ENCODE assay signal across 14 mouse cellular contexts in genomic region chr5:131065174-131065573, GRCm38 (mm10).
A peak's percentile ranks its signal among the peaks of the same experiment; 100 is the strongest.
DNase-seq lines count a peak whose midpoint lies in the region; ATAC-seq and TF ChIP-seq lines count a peak whose summit lies in the region.
"Had no signal": no experiment of that assay in that cellular context is flagged by ENCODE, and none has a peak within 500 bp of the region (broad histone marks: within the 10 kb centered on the region; RNA-seq: fewer than 3 reads in every experiment).

No protein-coding gene starts in this region.

- WGBS in forebrain, postnatal 0 days = 80% methylated on average over 6 of the region's 6 CpGs
- WGBS in stomach, postnatal 0 days = 72% methylated on average over 6 of the region's 6 CpGs

- peak; percentile 41 to 46 for DNase-seq in frontal cortex, postnatal 36 days (ENCODE audit: low spot score in 2 of 2)
- no peak for DNase-seq in frontal cortex, postnatal 14 days (ENCODE audit: low spot score in 2 of 2)
- peak; percentile 69 to 74 for DNase-seq in cerebellum, postnatal 36 days
- peak; percentile 23 to 62 for DNase-seq in left cerebral cortex, adult 8-10 months (ENCODE audit: low spot score in 2 of 2)
- DNase-seq in forebrain, postnatal 0 days = no peak
- no peak for DNase-seq in stomach, postnatal 0 days (ENCODE audit: low spot score)
- DNase-seq in embryo, embryonic 10.5 days (ENCODE audit: low spot score) = no peak
- DNase-seq: heart, postnatal 4 days; liver, embryonic 13.5 days; thymus, postnatal 14 days had no signal

- H3K4me1 ChIP-seq in forebrain, postnatal 0 days (ENCODE audit: insufficient read depth) = no peaks in the 10 kb centered on the region
- H3K4me1 ChIP-seq in stomach, postnatal 0 days (replicated peaks; ENCODE audit: control insufficient read depth, insufficient read depth) = no peaks in the 10 kb centered on the region
- H3K4me1 ChIP-seq: liver, embryonic 13.5 days had no signal

- TF ChIP-seq EP300 in stomach, postnatal 0 days (optimal IDR thresholded peaks at IDR 0.05) = no peak

- no peak for TF ChIP-seq CTCF in forebrain, postnatal 0 days (IDR thresholded peaks at IDR 0.05; ENCODE audit: low read depth)
- no peak for TF ChIP-seq CTCF in stomach, postnatal 0 days (IDR thresholded peaks at IDR 0.05; ENCODE audit: low read depth)

- no peaks in the 10 kb centered on the region for H3K9me3 ChIP-seq in forebrain, postnatal 0 days (ENCODE audit: low read length)
- no peaks in the 10 kb centered on the region for H3K9me3 ChIP-seq in stomach, postnatal 0 days (ENCODE audit: control insufficient read depth, low read length)

- H3K9ac ChIP-seq in forebrain, postnatal 0 days = no peak overlapping the region
- H3K9ac ChIP-seq in stomach, postnatal 0 days (ENCODE audit: low read length) = no peak overlapping the region
- H3K9ac ChIP-seq: liver, embryonic 13.5 days had no signal

- no peaks in the 10 kb centered on the region for H3K27me3 ChIP-seq in forebrain, postnatal 0 days (ENCODE audit: insufficient read depth, low read length)
- H3K27me3 ChIP-seq in stomach, postnatal 0 days (ENCODE audit: control insufficient read depth, insufficient read depth, low read length) = no peaks in the 10 kb centered on the region
- H3K27me3 ChIP-seq: liver, embryonic 13.5 days had no signal

- ATAC-seq in cerebellum, adult (ENCODE audit: insufficient number of reproducible peaks, low FRiP score, low TSS enrichment) = peak; percentile 68
- no peak for ATAC-seq in forebrain, postnatal 0 days
- no peak for ATAC-seq in stomach, postnatal 0 days (ENCODE audit: low FRiP score, low TSS enrichment)
- ATAC-seq: intestine, postnatal 0 days; midbrain, embryonic 16.5 days had no signal

- H3K4me3 ChIP-seq in forebrain, postnatal 0 days (ENCODE audit: low read depth, low read length) = no peak overlapping the region
- H3K4me3 ChIP-seq in stomach, postnatal 0 days (ENCODE audit: low read depth, low read length) = no peak overlapping the region
- H3K4me3 ChIP-seq: liver, embryonic 13.5 days had no signal

- no peak overlapping the region for H3K27ac ChIP-seq in forebrain, postnatal 0 days (ENCODE audit: low read depth, low read length)
- H3K27ac ChIP-seq in stomach, postnatal 0 days (replicated peaks) = no peak overlapping the region
- H3K27ac ChIP-seq: liver, embryonic 13.5 days; macrophage had no signal

- H3K36me3 ChIP-seq in forebrain, postnatal 0 days (ENCODE audit: insufficient read depth) = no peaks in the 10 kb centered on the region
- H3K36me3 ChIP-seq in stomach, postnatal 0 days (ENCODE audit: control insufficient read depth, insufficient read depth, low read length) = no peaks in the 10 kb centered on the region
- H3K36me3 ChIP-seq: liver, embryonic 13.5 days had no signal

- no peak overlapping the region for H3K4me2 ChIP-seq in forebrain, postnatal 0 days (ENCODE audit: low read depth)
- H3K4me2 ChIP-seq in stomach, postnatal 0 days (replicated peaks; ENCODE audit: low read depth) = no peak overlapping the region
- H3K4me2 ChIP-seq: liver, embryonic 13.5 days had no signal

Comparison
In these comparisons a context has a peak if more than half of its experiments do, and no peak if none do; other contexts are left out.
1. DNase-seq: peak in frontal cortex, postnatal 36 days (2 of 2), cerebellum, postnatal 36 days (2 of 2) and left cerebral cortex, adult 8-10 months (2 of 2); none in frontal cortex, postnatal 14 days (0 of 2), forebrain, postnatal 0 days (single experiment), stomach, postnatal 0 days (single experiment) and embryo, embryonic 10.5 days (single experiment).